Mouse (Mus musculus) frontal cortex, postnatal 14 days (tissue): ENCODE measurements around the gene Gpr142.

Experiments
- DNase-seq, 2 experiments: peaks; one replicate each; pipeline ENCODE4 v3.0.0; 2022; ENCODE audit warnings: low spot score in 2 of 2

Gene Gpr142

GRCm38 (mm10) chr11:114801906-114802305 is 3.2 kb downstream of the Gpr142 start:
- no peak for DNase-seq

DNA sequence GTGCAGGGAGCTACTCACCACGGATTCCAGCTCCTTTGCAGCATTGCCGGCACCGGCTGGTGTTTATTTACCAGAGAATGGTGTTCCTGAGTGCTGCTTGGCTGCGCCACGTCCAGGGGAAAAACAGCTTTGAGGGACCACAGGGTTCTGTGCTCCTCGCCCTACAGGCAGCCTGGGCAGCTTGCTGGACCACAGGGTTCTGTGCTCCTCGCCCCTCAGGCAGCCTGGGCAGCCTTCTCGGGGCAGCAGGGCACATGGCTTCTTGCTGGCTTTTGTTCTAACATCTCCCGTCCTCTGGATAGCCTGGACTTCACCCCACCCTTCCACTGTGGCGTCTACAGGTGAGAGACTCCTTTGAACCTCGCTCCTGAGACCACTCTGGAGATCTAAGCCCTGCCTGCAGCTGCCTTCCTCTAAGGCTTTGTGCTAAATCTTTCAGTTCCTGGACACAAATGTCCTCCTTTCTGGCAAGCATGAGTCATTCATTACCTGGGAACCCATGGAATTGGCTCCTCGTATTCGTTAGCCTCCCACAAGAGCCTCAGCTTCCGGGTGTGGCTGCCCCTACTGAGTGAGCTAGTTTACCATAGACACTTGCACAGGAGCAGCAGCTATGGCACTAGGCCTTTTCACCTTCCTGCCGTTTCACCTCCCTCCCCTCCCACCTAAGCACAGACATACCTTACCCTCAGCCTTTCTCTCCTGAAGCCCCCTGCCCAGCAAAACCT is 4.0 kb downstream of the Gpr142 start:
- no peak for DNase-seq

DNA sequence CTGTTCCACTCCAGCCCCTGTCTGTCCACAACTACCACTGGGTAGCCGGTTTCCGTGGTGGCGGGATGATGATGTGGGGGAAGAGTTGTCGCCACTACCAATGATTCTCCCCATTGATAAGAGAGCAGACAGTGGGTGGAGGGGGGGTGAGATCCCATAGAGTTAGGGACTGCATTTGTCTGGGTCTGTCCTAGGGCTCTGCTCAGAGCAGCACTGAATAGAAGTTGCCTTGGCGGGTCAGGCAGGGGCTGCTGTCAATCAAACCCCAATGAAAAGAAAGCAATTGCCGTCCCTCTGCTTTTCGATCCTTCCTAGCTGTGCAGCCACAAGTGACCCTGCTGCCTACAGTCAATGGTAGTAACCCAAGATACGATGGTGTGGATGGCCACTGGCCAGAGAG is 5.3 kb downstream of the Gpr142 start:
- no peak for DNase-seq

DNA sequence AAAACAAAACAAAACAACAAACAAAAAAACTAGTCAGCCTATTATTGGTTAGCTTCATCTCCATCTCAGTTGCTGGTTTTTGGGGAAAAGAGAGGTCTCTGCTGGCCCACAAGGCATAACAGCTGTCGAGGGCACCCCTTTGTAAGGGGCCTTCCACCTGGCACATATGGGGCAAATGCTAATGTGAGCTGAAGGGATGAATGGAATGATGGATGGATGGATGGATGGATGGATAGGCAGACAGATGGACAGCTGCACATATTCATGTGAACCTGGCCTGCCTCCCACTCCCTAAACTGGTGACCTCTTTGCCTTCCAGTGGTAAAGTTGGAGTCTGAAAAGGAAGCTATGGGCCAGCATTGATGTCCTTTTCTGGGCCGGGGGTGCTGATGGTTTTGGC is 8.3 kb downstream of the Gpr142 start:
- no peak for DNase-seq

- DNase-seq, result no peak
Measured at GRCm38 (mm10) chr11:114807686-114808427, 9.1 kb downstream of the Gpr142 start.

GRCm38 (mm10) chr11:114809371-114809770 is 10.6 kb downstream of the Gpr142 start:
- no peak for DNase-seq

DNA sequence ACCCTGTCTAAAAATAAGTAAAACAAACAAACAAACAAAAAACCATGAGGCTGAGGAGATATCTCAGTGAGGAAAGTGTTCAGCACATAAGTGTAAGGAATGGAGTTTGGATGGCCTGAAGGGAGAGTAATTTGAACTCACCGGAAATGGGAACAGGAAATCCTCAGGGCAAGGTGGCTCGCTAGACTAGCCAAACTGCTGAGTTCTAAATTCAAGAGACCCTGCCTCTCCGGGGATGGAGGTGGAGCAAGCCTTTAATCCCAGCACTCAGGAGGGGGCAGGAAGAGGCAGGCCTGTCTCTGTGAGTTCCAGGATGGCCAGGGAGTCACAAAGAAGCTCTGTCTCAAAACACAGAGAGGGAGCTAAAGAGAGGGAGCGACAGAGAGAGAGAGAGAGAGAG is 11.6 kb downstream of the Gpr142 start:
- no peak for DNase-seq

- peak; percentile 72 to 89 for DNase-seq
Measured at GRCm38 (mm10) chr11:114812731-114813240, 14.1 kb downstream of the Gpr142 start.

GRCm38 (mm10) chr11:114814873-114815592 is 16.3 kb downstream of the Gpr142 start:
- no peak for DNase-seq

- DNase-seq, result no peak
Measured at GRCm38 (mm10) chr11:114816934-114817333, 18.2 kb downstream of the Gpr142 start.

GRCm38 (mm10) chr11:114818185-114818584 is 19.5 kb downstream of the Gpr142 start:
- no peak for DNase-seq

- no peak for DNase-seq
Measured at GRCm38 (mm10) chr11:114819110-114819509, 20.4 kb downstream of the Gpr142 start.

GRCm38 (mm10) chr11:114820444-114820843 is 21.7 kb downstream of the Gpr142 start:
- DNase-seq, result no peak

DNA sequence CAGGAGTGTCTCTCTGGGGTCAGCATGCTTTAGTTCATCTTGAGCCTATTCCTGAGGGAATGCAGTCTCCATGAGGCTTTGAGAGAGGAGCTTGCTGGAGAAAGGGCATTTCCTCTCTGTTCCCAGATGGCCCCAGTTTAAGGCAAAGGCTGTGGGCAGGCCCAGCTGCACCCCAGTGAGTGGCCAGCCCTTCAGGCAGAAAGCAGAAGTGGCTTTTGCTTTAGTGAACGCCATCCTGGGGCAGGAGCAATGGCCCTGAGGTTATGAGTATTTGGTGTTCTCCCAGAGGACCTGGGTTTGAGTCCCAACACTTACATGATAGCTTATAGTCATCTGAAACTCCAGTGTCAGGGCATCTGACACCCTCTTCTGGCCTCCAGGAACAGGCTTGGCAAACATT is 22.6 kb downstream of the Gpr142 start:
- DNase-seq, result no peak

DNA sequence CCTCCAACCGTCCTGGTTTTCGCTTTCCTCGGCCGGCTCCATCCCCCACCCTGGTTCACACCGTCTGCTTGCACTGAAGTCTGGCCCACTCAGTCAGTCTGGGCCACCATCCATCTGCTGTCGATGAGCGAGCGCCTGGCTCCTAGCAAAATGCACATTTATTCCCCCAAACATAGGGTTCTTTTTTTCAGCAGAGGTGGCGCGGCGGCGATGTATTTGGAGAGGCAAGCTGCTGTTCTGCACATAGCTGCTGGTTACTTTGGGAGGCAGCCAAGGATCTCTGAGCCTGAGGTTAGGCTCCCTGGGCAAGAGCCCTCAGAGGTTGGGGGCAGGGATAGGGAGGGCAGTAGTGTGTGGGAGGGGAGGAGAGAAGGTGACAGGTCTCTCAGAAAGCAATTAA is 24.0 kb downstream of the Gpr142 start:
- peak; percentile 80 to 81 for DNase-seq

- no peak for DNase-seq
Measured at GRCm38 (mm10) chr11:114823199-114823725, 24.5 kb downstream of the Gpr142 start.

DNA sequence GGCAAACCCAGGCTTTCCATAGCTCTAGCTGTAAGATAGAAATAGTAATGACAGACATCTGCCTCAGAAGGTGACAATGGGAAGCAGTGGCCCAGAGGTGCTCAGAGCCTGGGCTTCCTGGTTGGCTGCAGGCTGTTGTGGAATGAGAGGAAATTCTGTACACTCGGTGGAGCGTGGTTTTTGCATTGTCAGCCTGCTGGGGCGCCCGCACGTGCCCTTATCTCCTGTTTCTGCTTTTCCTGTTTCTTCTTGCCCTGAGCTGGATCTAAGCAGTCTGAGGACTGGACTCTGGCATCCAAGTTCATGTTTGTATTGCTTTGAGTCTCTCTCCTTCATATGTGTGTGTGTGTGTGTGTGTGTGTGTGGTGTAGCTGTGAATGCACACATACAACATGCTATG is 28.0 kb downstream of the Gpr142 start:
- no peak for DNase-seq

GRCm38 (mm10) chr11:114829499-114830432 is 31.0 kb downstream of the Gpr142 start:
- no peak for DNase-seq

DNA sequence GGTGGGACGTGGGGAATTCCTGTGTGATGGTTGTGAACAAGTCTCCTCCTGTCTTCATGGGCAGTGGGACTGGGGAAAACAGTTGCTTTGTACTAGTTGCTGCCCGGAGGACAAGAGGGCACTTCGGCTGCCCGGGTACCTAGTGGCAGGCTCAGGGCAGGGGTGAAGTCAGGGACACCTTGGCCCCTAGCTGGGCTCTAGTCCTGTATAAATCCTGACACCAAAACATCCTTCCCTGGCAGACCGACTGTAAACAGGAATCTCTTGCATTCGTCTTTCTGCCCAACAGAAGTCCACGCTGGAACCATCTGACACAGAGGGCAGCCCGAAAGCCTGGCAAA is 31.7 kb downstream of the Gpr142 start:
- no peak for DNase-seq

- no peak for DNase-seq
Measured at GRCm38 (mm10) chr11:114833166-114833565, 34.4 kb downstream of the Gpr142 start.

DNA sequence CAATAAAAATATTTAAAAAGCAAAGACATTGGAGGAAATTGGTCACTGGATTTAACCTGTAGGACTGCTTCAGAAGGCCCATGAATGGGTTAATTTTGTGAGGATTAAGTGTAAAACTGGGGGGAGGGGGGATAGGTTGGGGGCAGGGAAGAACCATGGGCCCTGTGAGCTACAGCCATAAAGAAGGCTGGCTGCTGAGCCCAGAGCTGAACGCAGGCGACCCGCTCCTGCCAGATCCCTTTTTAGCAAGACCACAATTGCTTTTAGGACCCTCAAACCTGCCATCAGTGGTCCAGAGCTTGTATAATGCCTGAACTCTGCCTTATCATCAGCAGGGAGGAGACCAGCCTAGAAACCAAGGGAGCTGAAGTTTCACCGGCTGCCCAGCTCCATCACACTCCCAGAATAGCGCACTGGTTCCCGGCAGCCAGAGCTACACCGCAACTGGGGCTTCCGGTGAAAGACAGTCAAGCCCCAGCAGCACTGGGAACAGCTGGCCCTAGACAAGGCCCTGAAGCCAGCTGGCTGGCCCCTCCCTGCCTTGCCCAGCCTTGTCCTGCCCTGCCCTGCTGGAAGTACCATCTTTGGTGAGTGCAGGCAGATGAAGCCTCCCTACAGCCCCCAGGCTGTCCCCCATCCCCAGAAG is 45.2 kb downstream of the Gpr142 start:
- no peak for DNase-seq
